Mouse (Mus musculus): Measurements from ENCODE around the gene Apex1. TPM values are rescaled to one million over a fixed set of nuclear protein-coding genes. Genes with fewer than 3 reads are reported as not detected.
A peak's percentile ranks its signal among the peaks of the same experiment; 100 is the strongest.
"Not testable (repeated sequence)": the region's sequence is repeated elsewhere in the genome, so short reads cannot be mapped to it uniquely, and the experiment has no call there.

Apex1 gene
- polyA plus RNA-seq, 1 experiment, result 48.5 TPM

GRCm38 (mm10) chr14:50895407-50895806, 29.4 kb upstream of the Apex1 start:
- Histone ChIP-seq H3K4me1 (ENCODE audit: control insufficient read depth, insufficient read depth, low read length) (peaks cover 20% of the 10 kb centered on the region), H3K27ac (ENCODE audit: insufficient read depth, low read length) (peak overlapping the region; percentile 91; the same call in 1 of the 2 replicates), H3K4me3 (replicated peaks; ENCODE audit: insufficient read depth, low read depth, low read length) (peak overlapping the region; percentile 76), H3K27me3 (ENCODE audit: control insufficient read depth, insufficient read depth, low read length) (no peaks in the 10 kb centered on the region)
- DNase-seq, result peak; percentile 13 to 36
- TF ChIP-seq POLR2A (IDR thresholded peaks at IDR 0.05; ENCODE audit: borderline replicate concordance, insufficient read depth, low read length) (no peak), CTCF (IDR thresholded peaks at IDR 0.05; ENCODE audit: borderline replicate concordance, insufficient read depth, low read depth, low read length) (no peak)

DNA sequence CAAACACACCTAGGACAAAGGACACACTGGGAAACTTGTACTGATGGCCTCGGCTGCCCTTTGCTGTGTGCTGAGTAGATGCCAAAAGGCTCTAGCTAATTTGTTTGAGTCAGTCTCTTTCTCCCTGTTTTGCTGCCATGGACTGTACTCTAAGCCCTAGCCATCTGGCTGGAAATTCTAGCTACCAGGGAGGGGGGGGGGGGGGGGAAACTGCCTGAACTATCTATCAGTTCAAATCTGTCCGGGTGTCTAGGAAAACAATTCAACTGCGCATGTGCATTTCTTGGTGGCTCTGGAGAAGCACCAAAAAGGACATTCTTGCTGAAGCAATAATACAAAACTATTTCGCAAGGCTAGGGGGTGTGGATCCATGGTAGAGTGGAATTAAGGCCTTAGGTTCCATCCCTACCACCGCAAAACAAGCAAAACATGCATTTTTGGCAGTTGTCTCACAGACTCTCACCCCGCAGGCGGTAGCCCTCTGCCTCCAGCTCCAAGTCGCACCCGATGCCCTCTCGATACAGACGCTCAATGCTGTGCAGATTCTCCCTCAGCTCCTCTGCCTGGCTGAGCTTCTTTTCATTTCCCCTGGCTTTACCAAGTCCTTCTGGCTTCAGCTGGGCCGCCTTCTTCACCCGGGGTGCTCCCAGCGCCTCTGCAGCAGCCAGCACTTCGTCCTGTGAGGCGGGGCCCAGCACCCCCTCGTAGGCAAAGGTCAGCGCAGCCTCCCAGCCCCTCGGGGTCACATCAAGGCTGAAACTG, 28.6 kb upstream of the Apex1 start:
- Histone ChIP-seq H3K27me3 (ENCODE audit: control insufficient read depth, insufficient read depth, low read length) (no peaks in the 10 kb centered on the region), H3K4me3 (replicated peaks; ENCODE audit: insufficient read depth, low read depth, low read length) (peak overlapping the region; percentile 76), H3K4me1 (ENCODE audit: control insufficient read depth, insufficient read depth, low read length) (peaks cover 20% of the 10 kb centered on the region), H3K27ac (ENCODE audit: insufficient read depth, low read length) (peak overlapping the region; percentile 97)
- peak; percentile 85 to 87 for DNase-seq
- WGBS, result 2% methylated on average over 19 of the region's 19 CpGs
- TF ChIP-seq CTCF (IDR thresholded peaks at IDR 0.05; ENCODE audit: borderline replicate concordance, insufficient read depth, low read depth, low read length) (no peak), POLR2A (IDR thresholded peaks at IDR 0.05; ENCODE audit: borderline replicate concordance, insufficient read depth, low read length) (peak; percentile 35; the same call in 1 of the 2 replicates)

DNA sequence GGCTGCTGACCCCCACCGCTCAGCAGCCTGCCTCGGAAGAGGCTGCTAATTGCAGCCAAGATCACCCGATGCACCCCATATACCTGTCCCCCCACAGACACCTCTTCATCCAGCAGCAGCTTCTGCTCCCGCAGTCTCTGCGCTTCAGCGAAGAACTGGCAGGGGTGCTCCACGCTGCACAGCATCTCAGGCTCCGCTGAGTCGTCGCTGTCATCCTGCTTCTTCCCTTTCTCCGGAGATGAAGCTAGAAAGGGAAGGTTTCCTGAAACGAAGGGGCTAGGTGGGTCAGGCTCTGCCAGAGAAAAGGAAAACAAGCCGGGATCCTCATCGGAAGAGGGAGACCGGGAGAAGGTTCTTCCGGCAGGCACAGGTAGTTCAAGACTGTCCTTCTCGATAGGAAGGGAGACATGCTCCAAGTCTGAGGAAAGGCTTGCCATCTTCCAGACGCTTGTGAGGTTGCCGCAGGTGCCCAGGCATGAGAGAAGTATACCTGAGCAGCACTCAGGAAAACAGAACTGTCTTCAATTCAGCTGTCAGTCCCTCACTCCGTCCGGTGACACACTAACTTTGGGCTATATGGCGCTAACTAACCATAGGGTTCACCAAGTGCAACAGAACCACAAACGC, 27.9 kb upstream of the Apex1 start:
- Histone ChIP-seq H3K27me3 (ENCODE audit: control insufficient read depth, insufficient read depth, low read length) (no peaks in the 10 kb centered on the region), H3K27ac (ENCODE audit: insufficient read depth, low read length) (peak overlapping the region; percentile 97), H3K4me1 (ENCODE audit: control insufficient read depth, insufficient read depth, low read length) (peaks cover 20% of the 10 kb centered on the region), H3K4me3 (replicated peaks; ENCODE audit: insufficient read depth, low read depth, low read length) (peak overlapping the region; percentile 76)
- peak; percentile 71 to 82 for DNase-seq
- WGBS, result 6% methylated on average over 23 of the region's 23 CpGs
- TF ChIP-seq CTCF (IDR thresholded peaks at IDR 0.05; ENCODE audit: borderline replicate concordance, insufficient read depth, low read depth, low read length) (no peak), POLR2A (IDR thresholded peaks at IDR 0.05; ENCODE audit: borderline replicate concordance, insufficient read depth, low read length) (peak; percentile 47; the same call in 1 of the 2 replicates)

DNA sequence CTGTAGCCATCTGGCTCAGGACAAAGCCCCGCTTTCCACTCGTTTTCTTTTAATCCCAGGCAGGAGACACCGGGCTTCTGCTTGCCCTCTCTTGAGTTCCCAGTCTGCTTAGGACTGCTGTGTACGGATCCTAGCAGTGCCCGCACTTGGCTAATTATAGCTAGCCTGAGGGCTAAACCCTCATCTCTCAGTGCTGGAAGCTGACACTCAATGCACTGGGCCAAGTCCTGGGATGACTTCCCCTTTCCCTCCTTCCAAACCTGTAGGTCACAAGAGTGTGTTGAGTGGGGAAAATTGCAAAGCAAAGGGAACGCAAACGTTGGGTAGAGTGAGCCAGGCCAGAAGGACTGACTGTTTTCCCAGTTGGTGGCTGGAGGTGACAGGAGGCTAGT, 27.4 kb upstream of the Apex1 start, which contains the start of gene Klhl33:
Klhl33 (minus strand) TSS at position 134 of the 392 bp plus-strand sequence.
- Histone ChIP-seq H3K4me1 (ENCODE audit: control insufficient read depth, insufficient read depth, low read length) (peaks cover 20% of the 10 kb centered on the region), H3K4me3 (replicated peaks; ENCODE audit: insufficient read depth, low read depth, low read length) (peak within 1 kb of the TSS; percentile 76), H3K27me3 (ENCODE audit: control insufficient read depth, insufficient read depth, low read length) (no peaks in the 10 kb centered on the region), H3K27ac (ENCODE audit: insufficient read depth, low read length) (peak within 1 kb of the TSS; percentile 97)
- DNase-seq, result peak; percentile 68 to 69
- TF ChIP-seq POLR2A (IDR thresholded peaks at IDR 0.05; ENCODE audit: borderline replicate concordance, insufficient read depth, low read length) (peak; percentile 18; the same call in 1 of the 2 replicates), CTCF (IDR thresholded peaks at IDR 0.05; ENCODE audit: borderline replicate concordance, insufficient read depth, low read depth, low read length) (no peak)
- 8% methylated on average over 7 of the region's 7 CpGs for WGBS

DNA sequence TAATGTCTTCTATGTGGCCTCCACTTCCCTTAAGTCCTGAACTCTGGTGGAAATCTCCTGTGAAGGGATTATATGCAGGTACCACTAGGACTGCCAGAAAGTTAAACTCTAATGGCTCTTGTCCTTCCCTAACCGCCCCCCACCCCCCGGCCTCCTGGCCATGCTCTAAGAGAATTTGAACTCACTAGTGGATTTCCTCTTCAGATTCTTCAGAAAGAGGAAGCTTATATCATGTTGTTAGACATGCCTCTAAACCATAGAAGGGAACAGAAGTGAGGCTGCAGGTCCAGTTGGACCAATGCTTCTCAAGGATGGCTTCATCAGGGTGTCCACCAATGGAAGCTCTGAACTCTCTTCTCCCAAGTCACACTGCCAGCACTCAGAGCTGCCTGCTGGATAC, 26.8 kb upstream of the Apex1 start:
- peaks cover 14% of the 10 kb centered on the region for H3K4me1 ChIP-seq (ENCODE audit: control insufficient read depth, insufficient read depth, low read length)
- 97% methylated on average over 2 of the region's 2 CpGs for WGBS
- H3K27me3 ChIP-seq (ENCODE audit: control insufficient read depth, insufficient read depth, low read length); H3K4me3 ChIP-seq (replicated peaks; ENCODE audit: insufficient read depth, low read depth, low read length); H3K27ac ChIP-seq (ENCODE audit: insufficient read depth, low read length); DNase-seq: not testable (repeated sequence)

DNA sequence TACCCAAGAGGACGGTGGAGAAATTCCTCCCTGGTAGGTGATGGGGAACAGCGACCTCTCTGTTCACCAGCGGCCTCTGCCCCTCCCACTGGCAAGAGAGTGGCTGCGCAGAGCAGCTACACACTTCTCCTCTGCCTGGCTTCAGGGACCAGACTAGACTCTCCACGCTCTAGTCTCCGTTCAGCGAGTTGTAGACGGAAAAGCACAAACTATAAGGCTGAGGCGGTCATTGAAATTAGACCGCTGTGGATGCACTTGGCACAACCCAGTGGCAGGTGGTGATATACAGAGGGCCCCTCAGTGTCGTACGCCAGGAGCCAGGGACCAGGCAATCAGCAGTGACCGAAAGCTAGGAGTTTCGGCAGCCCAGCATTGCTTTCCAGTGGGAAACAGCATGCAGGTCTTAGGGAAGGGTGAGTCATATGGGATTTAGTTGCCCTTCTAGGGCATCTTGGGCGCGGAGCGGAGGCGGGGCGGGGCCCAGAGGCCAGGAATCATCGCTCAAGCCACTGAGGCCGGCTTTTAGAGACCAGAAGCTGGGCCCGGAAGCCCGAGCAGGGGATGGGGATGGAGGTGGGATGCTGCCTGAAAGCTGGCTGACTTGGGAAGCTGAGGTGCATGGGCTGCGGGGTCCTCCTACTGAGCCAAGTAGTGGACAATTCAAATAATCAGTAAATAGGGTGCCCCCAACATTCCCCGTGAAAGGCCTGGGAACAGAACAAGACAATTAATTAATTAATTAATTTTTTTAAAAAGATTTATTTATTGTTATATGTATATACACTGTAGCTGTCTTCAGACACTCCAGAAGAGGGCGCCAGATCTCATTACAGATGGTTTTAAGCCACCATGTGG, 20.6 kb upstream of the Apex1 start:
- H3K4me3 ChIP-seq (replicated peaks; ENCODE audit: insufficient read depth, low read depth, low read length), result peak overlapping the region; percentile 62
- 4% methylated on average over 26 of the region's 26 CpGs for WGBS
- no peaks in the 10 kb centered on the region for H3K27me3 ChIP-seq (ENCODE audit: control insufficient read depth, insufficient read depth, low read length)
- peak; percentile 71 to 77 for DNase-seq
- no peaks in the 10 kb centered on the region for H3K4me1 ChIP-seq (ENCODE audit: control insufficient read depth, insufficient read depth, low read length)
- TF ChIP-seq POLR2A (IDR thresholded peaks at IDR 0.05; ENCODE audit: borderline replicate concordance, insufficient read depth, low read length) (peak; percentile 70; the same call in 1 of the 2 replicates), CTCF (IDR thresholded peaks at IDR 0.05; ENCODE audit: borderline replicate concordance, insufficient read depth, low read depth, low read length) (peak; percentile 74; the same call in 1 of the 2 replicates)
- H3K27ac ChIP-seq (ENCODE audit: insufficient read depth, low read length), result peak overlapping the region; percentile 81

DNA sequence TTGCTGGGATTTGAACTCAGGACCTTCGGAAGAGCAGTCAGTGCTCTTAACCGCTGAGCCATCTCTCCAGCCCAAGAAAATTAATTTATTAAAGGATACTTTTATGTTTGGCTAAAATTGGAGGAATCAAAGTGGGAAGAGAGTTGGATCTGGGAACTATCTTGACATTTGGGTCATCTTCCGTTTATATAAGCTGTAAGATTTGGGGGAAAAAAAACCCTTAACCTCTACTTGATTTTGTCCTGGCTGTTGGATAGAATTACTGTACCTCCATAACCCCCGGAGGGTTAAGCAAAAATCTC, 20.0 kb upstream of the Apex1 start:
- H3K27me3 ChIP-seq (ENCODE audit: control insufficient read depth, insufficient read depth, low read length), result no peaks in the 10 kb centered on the region
- WGBS, result 87% methylated on average over 4 of the region's 4 CpGs
- no peak overlapping the region for H3K4me3 ChIP-seq (replicated peaks; ENCODE audit: insufficient read depth, low read depth, low read length)
- no peaks in the 10 kb centered on the region for H3K4me1 ChIP-seq (ENCODE audit: control insufficient read depth, insufficient read depth, low read length)
- DNase-seq, result no peak
- no peak overlapping the region for H3K27ac ChIP-seq (ENCODE audit: insufficient read depth, low read length)
- TF ChIP-seq CTCF (IDR thresholded peaks at IDR 0.05; ENCODE audit: borderline replicate concordance, insufficient read depth, low read depth, low read length) (no peak), POLR2A (IDR thresholded peaks at IDR 0.05; ENCODE audit: borderline replicate concordance, insufficient read depth, low read length) (no peak)

DNA sequence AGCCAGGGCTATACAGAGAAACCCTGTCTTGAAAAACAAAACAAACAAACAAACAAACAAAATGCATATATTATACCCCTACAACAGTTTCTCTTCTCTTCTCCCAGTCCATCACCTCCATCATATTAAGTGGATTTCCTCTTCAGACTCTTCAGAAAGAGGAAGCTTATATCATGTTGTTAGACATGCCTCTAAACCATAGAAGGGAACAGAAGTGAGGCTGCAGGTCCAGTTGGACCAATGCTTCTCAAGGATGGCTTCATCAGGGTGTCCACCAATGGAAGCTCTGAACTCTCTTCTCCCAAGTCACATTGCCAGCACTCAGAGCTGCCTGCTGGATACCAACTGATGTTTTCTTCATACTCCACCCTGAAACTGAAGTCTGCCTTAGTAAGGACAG, 19.4 kb upstream of the Apex1 start:
- not testable (repeated sequence) for H3K4me1 ChIP-seq (ENCODE audit: control insufficient read depth, insufficient read depth, low read length); H3K4me3 ChIP-seq (replicated peaks; ENCODE audit: insufficient read depth, low read depth, low read length); H3K27me3 ChIP-seq (ENCODE audit: control insufficient read depth, insufficient read depth, low read length); H3K27ac ChIP-seq (ENCODE audit: insufficient read depth, low read length); DNase-seq

Measured in cerebellum, adult 2 months (tissue).